Mouse (Mus musculus): ENCODE measurements around the gene Nr2f2. TPM values are rescaled to one million over a fixed set of nuclear protein-coding genes. Genes with fewer than 3 reads are reported as not detected.

The Nr2f2 gene
- polyA plus RNA-seq, 1 experiment from 2014 or later: 73.7 TPM

- WGBS: 27% methylated on average over 5 of the region's 5 CpGs
- Histone ChIP-seq H3K27ac (ENCODE audit: low read depth, low read length) (peak overlapping the region; percentile 99), H3K27me3 (replicated peaks; ENCODE audit: control insufficient read depth, insufficient read depth, low read length) (peaks cover 51% of the 10 kb centered on the region)
Observed at GRCm38 (mm10) chr7:70355691-70356568, 10.6 kb downstream of the Nr2f2 start.

GRCm38 (mm10) chr7:70355357-70355620 is 11.2 kb downstream of the Nr2f2 start:
- Histone ChIP-seq H3K27ac (ENCODE audit: low read depth, low read length) (peak overlapping the region; percentile 44; the same call in 1 of the 2 replicates), H3K36me3 (ENCODE audit: control insufficient read depth, insufficient read depth, low read length) (peaks cover 17% of the 10 kb centered on the region; the same call in 1 of the 2 replicates), H3K9me3 (replicated peaks; ENCODE audit: control insufficient read depth, low read length) (no peaks in the 10 kb centered on the region), H3K9ac (ENCODE audit: low read length) (peak overlapping the region; percentile 95), H3K4me1 (ENCODE audit: control insufficient read depth, insufficient read depth, low read length) (no peaks in the 10 kb centered on the region), H3K4me3 (ENCODE audit: low read depth, low read length) (peak overlapping the region; percentile 67), H3K4me2 (ENCODE audit: low read length) (peak overlapping the region; percentile 69), H3K27me3 (replicated peaks; ENCODE audit: control insufficient read depth, insufficient read depth, low read length) (peaks cover 52% of the 10 kb centered on the region)
- WGBS: 3% methylated on average over 2 of the region's 2 CpGs
- DNase-seq (ENCODE audit: low spot score) (no peak), ATAC-seq (no peak)

More at GRCm38 (mm10) chr7:70355691-70356568, 10.6 kb downstream of the Nr2f2 start:
- ATAC-seq (no peak), DNase-seq (ENCODE audit: low spot score) (no peak)
- Histone ChIP-seq H3K4me3 (ENCODE audit: low read depth, low read length) (peak overlapping the region; percentile 67), H3K36me3 (ENCODE audit: control insufficient read depth, insufficient read depth, low read length) (peaks cover 17% of the 10 kb centered on the region; the same call in 1 of the 2 replicates), H3K4me2 (ENCODE audit: low read length) (peak overlapping the region; percentile 69), H3K9ac (ENCODE audit: low read length) (peak overlapping the region; percentile 95), H3K4me1 (ENCODE audit: control insufficient read depth, insufficient read depth, low read length) (no peaks in the 10 kb centered on the region), H3K9me3 (replicated peaks; ENCODE audit: control insufficient read depth, low read length) (no peaks in the 10 kb centered on the region)

GRCm38 (mm10) chr7:70354606-70355356 is 11.8 kb downstream of the Nr2f2 start:
- H3K27me3 ChIP-seq (replicated peaks; ENCODE audit: control insufficient read depth, insufficient read depth, low read length): peaks cover 52% of the 10 kb centered on the region

GRCm38 (mm10) chr7:70353151-70353550 is 13.4 kb downstream of the Nr2f2 start:
- peak overlapping the region; percentile 96 for H3K27ac ChIP-seq (ENCODE audit: low read depth, low read length)
- peak overlapping the region; percentile 86 for H3K9ac ChIP-seq (ENCODE audit: low read length)
- no peak for DNase-seq (ENCODE audit: low spot score)
- peak overlapping the region; percentile 52 for H3K4me3 ChIP-seq (ENCODE audit: low read depth, low read length)
- no peak for ATAC-seq
- peaks cover 17% of the 10 kb centered on the region; the same call in 1 of the 2 replicates for H3K36me3 ChIP-seq (ENCODE audit: control insufficient read depth, insufficient read depth, low read length)
- peaks cover 58% of the 10 kb centered on the region for H3K27me3 ChIP-seq (replicated peaks; ENCODE audit: control insufficient read depth, insufficient read depth, low read length)
- 5% methylated on average over 4 of the region's 4 CpGs for WGBS
- 0 out of 2 replicates have a peak, but pooled peaks cover 3% of the 10 kb centered on the region for H3K4me1 ChIP-seq (ENCODE audit: control insufficient read depth, insufficient read depth, low read length)
- H3K9me3 ChIP-seq (replicated peaks; ENCODE audit: control insufficient read depth, low read length): no peaks in the 10 kb centered on the region
- H3K4me2 ChIP-seq (ENCODE audit: low read length): peak overlapping the region; percentile 80

More at GRCm38 (mm10) chr7:70354606-70355356, 11.8 kb downstream of the Nr2f2 start:
- no peak for DNase-seq (ENCODE audit: low spot score)
- peak overlapping the region; percentile 44 for H3K27ac ChIP-seq (ENCODE audit: low read depth, low read length)
- H3K4me2 ChIP-seq (ENCODE audit: low read length): peak overlapping the region; percentile 69
- H3K4me1 ChIP-seq (ENCODE audit: control insufficient read depth, insufficient read depth, low read length): 0 out of 2 replicates have a peak, but pooled peaks cover 1% of the 10 kb centered on the region
- H3K4me3 ChIP-seq (ENCODE audit: low read depth, low read length): peak overlapping the region; percentile 67
- H3K36me3 ChIP-seq (ENCODE audit: control insufficient read depth, insufficient read depth, low read length): peaks cover 17% of the 10 kb centered on the region; the same call in 1 of the 2 replicates
- 7% methylated on average over 14 of the region's 14 CpGs for WGBS
- no peaks in the 10 kb centered on the region for H3K9me3 ChIP-seq (replicated peaks; ENCODE audit: control insufficient read depth, low read length)
- ATAC-seq: peak; percentile 16; the same call in 1 of the 2 replicates
- H3K9ac ChIP-seq (ENCODE audit: low read length): peak overlapping the region; percentile 95

GRCm38 (mm10) chr7:70352617-70353016 is 13.9 kb downstream of the Nr2f2 start:
- ATAC-seq (no peak), DNase-seq (ENCODE audit: low spot score) (no peak)
- Histone ChIP-seq H3K27me3 (replicated peaks; ENCODE audit: control insufficient read depth, insufficient read depth, low read length) (peaks cover 60% of the 10 kb centered on the region), H3K9ac (ENCODE audit: low read length) (peak overlapping the region; percentile 86), H3K4me2 (ENCODE audit: low read length) (peak overlapping the region; percentile 80), H3K9me3 (replicated peaks; ENCODE audit: control insufficient read depth, low read length) (no peaks in the 10 kb centered on the region), H3K4me1 (ENCODE audit: control insufficient read depth, insufficient read depth, low read length) (0 out of 2 replicates have a peak, but pooled peaks cover 5% of the 10 kb centered on the region), H3K27ac (ENCODE audit: low read depth, low read length) (peak overlapping the region; percentile 96), H3K36me3 (ENCODE audit: control insufficient read depth, insufficient read depth, low read length) (peaks cover 12% of the 10 kb centered on the region; the same call in 1 of the 2 replicates), H3K4me3 (ENCODE audit: low read depth, low read length) (peak overlapping the region; percentile 52)
- WGBS: 16% methylated on average over 3 of the region's 3 CpGs

GRCm38 (mm10) chr7:70351981-70352560 is 14.5 kb downstream of the Nr2f2 start:
- no peak for ATAC-seq
- Histone ChIP-seq H3K4me3 (ENCODE audit: low read depth, low read length) (peak overlapping the region; percentile 52), H3K36me3 (ENCODE audit: control insufficient read depth, insufficient read depth, low read length) (peaks cover 7% of the 10 kb centered on the region; the same call in 1 of the 2 replicates), H3K9ac (ENCODE audit: low read length) (peak overlapping the region; percentile 86), H3K4me2 (ENCODE audit: low read length) (peak overlapping the region; percentile 80), H3K4me1 (ENCODE audit: control insufficient read depth, insufficient read depth, low read length) (0 out of 2 replicates have a peak, but pooled peaks cover 5% of the 10 kb centered on the region), H3K27ac (ENCODE audit: low read depth, low read length) (peak overlapping the region; percentile 96), H3K27me3 (replicated peaks; ENCODE audit: control insufficient read depth, insufficient read depth, low read length) (peaks cover 60% of the 10 kb centered on the region), H3K9me3 (replicated peaks; ENCODE audit: control insufficient read depth, low read length) (no peaks in the 10 kb centered on the region)
- 0% methylated on average over 1 of the region's 1 CpGs for WGBS
- DNase-seq (ENCODE audit: low spot score): no peak

- Histone ChIP-seq H3K27me3 (replicated peaks; ENCODE audit: control insufficient read depth, insufficient read depth, low read length) (peaks cover 62% of the 10 kb centered on the region), H3K36me3 (ENCODE audit: control insufficient read depth, insufficient read depth, low read length) (no peaks in the 10 kb centered on the region), H3K27ac (ENCODE audit: low read depth, low read length) (peak overlapping the region; percentile 96), H3K4me2 (ENCODE audit: low read length) (peak overlapping the region; percentile 80), H3K4me3 (ENCODE audit: low read depth, low read length) (peak overlapping the region; percentile 52), H3K9me3 (replicated peaks; ENCODE audit: control insufficient read depth, low read length) (no peaks in the 10 kb centered on the region), H3K4me1 (ENCODE audit: control insufficient read depth, insufficient read depth, low read length) (peaks cover 7% of the 10 kb centered on the region), H3K9ac (ENCODE audit: low read length) (peak overlapping the region; percentile 86)
- ATAC-seq: peak; percentile 57
- peak; percentile 79 for DNase-seq (ENCODE audit: low spot score)
- 1% methylated on average over 38 of the region's 55 CpGs for WGBS
Observed at GRCm38 (mm10) chr7:70350781-70351551, 15.6 kb downstream of the Nr2f2 start.

Data from forebrain, embryonic 14.5 days (tissue).